Mouse (Mus musculus): Measurements from ENCODE around the gene Robo4. TPM values are rescaled to one million over a fixed set of nuclear protein-coding genes. Genes with fewer than 3 reads are reported as not detected.

Gene Robo4
- total RNA-seq (2014; rRNA removed) (12.5 and 13.1 TPM in 2 replicates), polyA plus RNA-seq (2015; fragmentation: Nextera tagmentation; extraction: Ambion mirVana) (3.6 and 4.5 TPM in 2 replicates)

GRCm38 (mm10) chr9:37401802-37402201, at the start of gene Robo4:
TSS of gene Robo4 (plus strand) at chr9:37401897.
- no peak for DNase-seq (ENCODE audit: low spot score)
- no peaks in the 10 kb centered on the region for H3K27me3 ChIP-seq (ENCODE audit: insufficient read depth, low read length)
- H3K36me3 ChIP-seq (ENCODE audit: insufficient read depth, low read length) = no peaks in the 10 kb centered on the region
- no peaks in the 10 kb centered on the region for H3K4me1 ChIP-seq (ENCODE audit: insufficient read depth, low read length)
- ATAC-seq = no peak
- 0 out of 2 replicates have a peak within 1 kb of the TSS, but pooled peaks have one; percentile 18 for H3K4me2 ChIP-seq (ENCODE audit: low read depth, low read length)
- TF ChIP-seq CTCF (IDR thresholded peaks at IDR 0.05; ENCODE audit: low read depth) = no peak
- H3K9me3 ChIP-seq (ENCODE audit: low read length) = no peaks in the 10 kb centered on the region
- H3K4me3 ChIP-seq (ENCODE audit: low read length) = no peak within 1 kb of the TSS
- H3K27ac ChIP-seq = peak within 1 kb of the TSS; percentile 52
- 20% methylated on average over 7 of the region's 7 CpGs for WGBS
- H3K9ac ChIP-seq (replicated peaks; ENCODE audit: low read length) = no peak within 1 kb of the TSS

GRCm38 (mm10) chr9:37354485-37354884, 47.2 kb upstream of the Robo4 start:
- no peak for TF ChIP-seq CTCF (IDR thresholded peaks at IDR 0.05; ENCODE audit: low read depth)
- Histone ChIP-seq H3K9me3 (ENCODE audit: low read length) (no peaks in the 10 kb centered on the region), H3K27ac (no peak overlapping the region), H3K27me3 (ENCODE audit: insufficient read depth, low read length) (no peaks in the 10 kb centered on the region), H3K4me1 (ENCODE audit: insufficient read depth, low read length) (0 out of 2 replicates have a peak, but pooled peaks cover 10% of the 10 kb centered on the region), H3K9ac (replicated peaks; ENCODE audit: low read length) (no peak overlapping the region), H3K4me2 (ENCODE audit: low read depth, low read length) (no peak overlapping the region), H3K36me3 (ENCODE audit: insufficient read depth, low read length) (no peaks in the 10 kb centered on the region), H3K4me3 (ENCODE audit: low read length) (no peak overlapping the region)
- ATAC-seq (no peak), DNase-seq (ENCODE audit: low spot score) (no peak)
- WGBS = 74% methylated on average over 1 of the region's 1 CpGs

- Histone ChIP-seq H3K9me3 (ENCODE audit: low read length) (no peaks in the 10 kb centered on the region), H3K9ac (replicated peaks; ENCODE audit: low read length) (no peak overlapping the region), H3K27ac (peak overlapping the region; percentile 92), H3K4me3 (ENCODE audit: low read length) (no peak overlapping the region), H3K4me1 (ENCODE audit: insufficient read depth, low read length) (peaks cover 20% of the 10 kb centered on the region; the same call in 1 of the 2 replicates), H3K27me3 (ENCODE audit: insufficient read depth, low read length) (no peaks in the 10 kb centered on the region), H3K36me3 (ENCODE audit: insufficient read depth, low read length) (no peaks in the 10 kb centered on the region), H3K4me2 (ENCODE audit: low read depth, low read length) (no peak overlapping the region)
- ATAC-seq = peak; percentile 86
- 23% methylated on average over 7 of the region's 7 CpGs for WGBS
- no peak for TF ChIP-seq CTCF (IDR thresholded peaks at IDR 0.05; ENCODE audit: low read depth)
- peak; percentile 88 for DNase-seq (ENCODE audit: low spot score)
These were observed 42.9 kb upstream of the Robo4 start for GRCm38 (mm10) chr9:37358713-37359330.

- Histone ChIP-seq H3K36me3 (ENCODE audit: insufficient read depth, low read length) (no peaks in the 10 kb centered on the region), H3K27ac (peak overlapping the region; percentile 92), H3K9me3 (ENCODE audit: low read length) (no peaks in the 10 kb centered on the region), H3K27me3 (ENCODE audit: insufficient read depth, low read length) (no peaks in the 10 kb centered on the region), H3K4me2 (ENCODE audit: low read depth, low read length) (no peak overlapping the region), H3K9ac (replicated peaks; ENCODE audit: low read length) (no peak overlapping the region), H3K4me3 (ENCODE audit: low read length) (no peak overlapping the region), H3K4me1 (ENCODE audit: insufficient read depth, low read length) (peaks cover 20% of the 10 kb centered on the region; the same call in 1 of the 2 replicates)
- TF ChIP-seq CTCF (IDR thresholded peaks at IDR 0.05; ENCODE audit: low read depth) = no peak
- DNase-seq (ENCODE audit: low spot score) = peak; percentile 87
- peak; percentile 91 for ATAC-seq
- 10% methylated on average over 6 of the region's 6 CpGs for WGBS
These were observed 42.1 kb upstream of the Robo4 start for GRCm38 (mm10) chr9:37359331-37360220.

- no peak for DNase-seq (ENCODE audit: low spot score)
- H3K4me2 ChIP-seq (ENCODE audit: low read depth, low read length) = no peak overlapping the region
These were observed 39.6 kb upstream of the Robo4 start for GRCm38 (mm10) chr9:37362084-37362483.

GRCm38 (mm10) chr9:37362881-37363280, 38.8 kb upstream of the Robo4 start:
- Histone ChIP-seq H3K4me3 (ENCODE audit: low read length) (no peak overlapping the region), H3K27ac (no peak overlapping the region), H3K36me3 (ENCODE audit: insufficient read depth, low read length) (no peaks in the 10 kb centered on the region), H3K27me3 (ENCODE audit: insufficient read depth, low read length) (no peaks in the 10 kb centered on the region), H3K4me1 (ENCODE audit: insufficient read depth, low read length) (peaks cover 20% of the 10 kb centered on the region; the same call in 1 of the 2 replicates), H3K9ac (replicated peaks; ENCODE audit: low read length) (no peak overlapping the region), H3K9me3 (ENCODE audit: low read length) (no peaks in the 10 kb centered on the region), H3K4me2 (ENCODE audit: low read depth, low read length) (no peak overlapping the region)
- 74% methylated on average over 1 of the region's 1 CpGs for WGBS
- no peak for TF ChIP-seq CTCF (IDR thresholded peaks at IDR 0.05; ENCODE audit: low read depth)
- DNase-seq (ENCODE audit: low spot score) (no peak), ATAC-seq (no peak)

More at GRCm38 (mm10) chr9:37362084-37362483, 39.6 kb upstream of the Robo4 start:
- no peak for ATAC-seq
- Histone ChIP-seq H3K27me3 (ENCODE audit: insufficient read depth, low read length) (no peaks in the 10 kb centered on the region), H3K27ac (no peak overlapping the region), H3K4me1 (ENCODE audit: insufficient read depth, low read length) (peaks cover 20% of the 10 kb centered on the region; the same call in 1 of the 2 replicates), H3K9me3 (ENCODE audit: low read length) (no peaks in the 10 kb centered on the region), H3K4me3 (ENCODE audit: low read length) (no peak overlapping the region), H3K36me3 (ENCODE audit: insufficient read depth, low read length) (no peaks in the 10 kb centered on the region), H3K9ac (replicated peaks; ENCODE audit: low read length) (no peak overlapping the region)
- no peak for TF ChIP-seq CTCF (IDR thresholded peaks at IDR 0.05; ENCODE audit: low read depth)

All from hindbrain, postnatal 0 days (tissue).